Mouse (Mus musculus) gastrocnemius, postnatal 25 days (tissue): ENCODE results near the gene Bloc1s4. TPM values are rescaled to one million over a fixed set of nuclear protein-coding genes. Genes with fewer than 3 reads are reported as not detected.

ENCODE experiments used
- DNase-seq: peaks from one replicate; pipeline ENCODE4 v3.0.0; 2022
- total RNA-seq, 2 experiments: library from RNA; stranded (reverse); gene quantifications; 1 replicate in 1 of 2; 2 replicates in 1 of 2; pipeline ENCODE4 v1.2.3; 2021

Gene Bloc1s4
- total RNA-seq, 2 experiments from 2014 or later = 6.9 to 8.1 TPM

GRCm38 (mm10) chr5:36719135-36719534 is 29.3 kb downstream of the Bloc1s4 start:
- DNase-seq = no peak

- no peak for DNase-seq
Measured at GRCm38 (mm10) chr5:36717889-36718288, 30.6 kb downstream of the Bloc1s4 start.

GRCm38 (mm10) chr5:36716816-36717215 is 31.6 kb downstream of the Bloc1s4 start:
- DNase-seq = no peak

GRCm38 (mm10) chr5:36714832-36715231 is 33.6 kb downstream of the Bloc1s4 start:
- no peak for DNase-seq

- DNase-seq = no peak
Measured at GRCm38 (mm10) chr5:36713693-36714092, 34.8 kb downstream of the Bloc1s4 start.

GRCm38 (mm10) chr5:36712553-36713534 is 35.6 kb downstream of the Bloc1s4 start:
- DNase-seq = peak; percentile 95

- no peak for DNase-seq
Measured at GRCm38 (mm10) chr5:36711863-36712262, 36.6 kb downstream of the Bloc1s4 start.

- DNase-seq = no peak
Measured at GRCm38 (mm10) chr5:36705792-36706191, 42.7 kb downstream of the Bloc1s4 start.

GRCm38 (mm10) chr5:36705390-36705789 is 43.1 kb downstream of the Bloc1s4 start:
- no peak for DNase-seq

GRCm38 (mm10) chr5:36704684-36705083 is 43.8 kb downstream of the Bloc1s4 start:
- no peak for DNase-seq

GRCm38 (mm10) chr5:36700939-36701620 is 47.4 kb downstream of the Bloc1s4 start:
- no peak for DNase-seq

GRCm38 (mm10) chr5:36698689-36699088 is 49.8 kb downstream of the Bloc1s4 start:
- DNase-seq = no peak

- no peak for DNase-seq
Measured at GRCm38 (mm10) chr5:36698067-36698670, 50.3 kb downstream of the Bloc1s4 start.

Other genes with a start within 250 kb of the Bloc1s4 start
- gene Tbc1d14, start 155.4 kb downstream of the Bloc1s4 start, total RNA-seq = 10 to 100 TPM; 12.6 to 13.5 TPM
- gene D5Ertd579e, start 52.6 kb downstream of the Bloc1s4 start, total RNA-seq = 10 to 100 TPM; 67.6 to 73.7 TPM
- gene Mrfap1, start 48.1 kb upstream of the Bloc1s4 start, total RNA-seq = 100 to 1,000 TPM; 220 to 232 TPM
- 1 to 10 TPM; 3.5 to 5.2 TPM for gene Man2b2, start 82.0 kb upstream of the Bloc1s4 start, total RNA-seq
- gene Ppp2r2c, start 119.9 kb upstream of the Bloc1s4 start, total RNA-seq = under 1 TPM; 0.41 to 0.70 TPM
- gene Wfs1, start 240.6 kb upstream of the Bloc1s4 start, total RNA-seq = 10 to 100 TPM; 61.1 to 73.3 TPM